Mouse (Mus musculus): ENCODE results near the gene Lima1. TPM values are rescaled to one million over a fixed set of nuclear protein-coding genes. Genes with fewer than 3 reads are reported as not detected.

Lima1 gene
- polyA plus RNA-seq, 1 experiment = 104 TPM

GRCm38 (mm10) chr15:99847937-99848336 is 27.3 kb downstream of the Lima1 start:
- Histone ChIP-seq H3K27me3 (ENCODE audit: control insufficient read depth, insufficient read depth, low read length, poor library complexity, severe bottlenecking) (no peaks in the 10 kb centered on the region), H3K36me3 (ENCODE audit: control insufficient read depth, insufficient read depth, low read length, poor library complexity, severe bottlenecking) (peaks cover 7% of the 10 kb centered on the region), H3K9ac (ENCODE audit: low read depth, poor library complexity, severe bottlenecking) (no peak overlapping the region), H3K4me1 (ENCODE audit: control insufficient read depth, insufficient read depth, low read length) (no peaks in the 10 kb centered on the region), H3K4me3 (ENCODE audit: low read depth, low read length) (no peak overlapping the region), H3K27ac (ENCODE audit: insufficient read depth, low read length) (no peak overlapping the region), H3K9me3 (replicated peaks; ENCODE audit: control insufficient read depth, insufficient read depth, low read length, poor library complexity, severe bottlenecking) (no peaks in the 10 kb centered on the region)
- TF ChIP-seq POLR2A (IDR thresholded peaks at IDR 0.05; ENCODE audit: insufficient read depth, low read length) = no peak
- TF ChIP-seq EP300 (IDR thresholded peaks at IDR 0.05; ENCODE audit: insufficient read depth, low read depth, low read length) = no peak
- no peak for TF ChIP-seq CTCF (IDR thresholded peaks at IDR 0.05; ENCODE audit: low read depth, low read length)

GRCm38 (mm10) chr15:99847207-99847881 is 27.9 kb downstream of the Lima1 start:
- Histone ChIP-seq H3K9me3 (replicated peaks; ENCODE audit: control insufficient read depth, insufficient read depth, low read length, poor library complexity, severe bottlenecking) (no peaks in the 10 kb centered on the region), H3K27me3 (ENCODE audit: control insufficient read depth, insufficient read depth, low read length, poor library complexity, severe bottlenecking) (no peaks in the 10 kb centered on the region), H3K4me1 (ENCODE audit: control insufficient read depth, insufficient read depth, low read length) (no peaks in the 10 kb centered on the region), H3K36me3 (ENCODE audit: control insufficient read depth, insufficient read depth, low read length, poor library complexity, severe bottlenecking) (peaks cover 13% of the 10 kb centered on the region), H3K27ac (ENCODE audit: insufficient read depth, low read length) (no peak overlapping the region), H3K9ac (ENCODE audit: low read depth, poor library complexity, severe bottlenecking) (no peak overlapping the region), H3K4me3 (ENCODE audit: low read depth, low read length) (no peak overlapping the region)
- no peak for TF ChIP-seq EP300 (IDR thresholded peaks at IDR 0.05; ENCODE audit: insufficient read depth, low read depth, low read length)
- no peak for TF ChIP-seq CTCF (IDR thresholded peaks at IDR 0.05; ENCODE audit: low read depth, low read length)
- TF ChIP-seq POLR2A (IDR thresholded peaks at IDR 0.05; ENCODE audit: insufficient read depth, low read length) = no peak

GRCm38 (mm10) chr15:99846633-99847032 is 28.6 kb downstream of the Lima1 start:
- Histone ChIP-seq H3K36me3 (ENCODE audit: control insufficient read depth, insufficient read depth, low read length, poor library complexity, severe bottlenecking) (peaks cover 17% of the 10 kb centered on the region), H3K27ac (ENCODE audit: insufficient read depth, low read length) (no peak overlapping the region), H3K27me3 (ENCODE audit: control insufficient read depth, insufficient read depth, low read length, poor library complexity, severe bottlenecking) (no peaks in the 10 kb centered on the region), H3K9me3 (replicated peaks; ENCODE audit: control insufficient read depth, insufficient read depth, low read length, poor library complexity, severe bottlenecking) (no peaks in the 10 kb centered on the region), H3K4me3 (ENCODE audit: low read depth, low read length) (no peak overlapping the region), H3K4me1 (ENCODE audit: control insufficient read depth, insufficient read depth, low read length) (no peaks in the 10 kb centered on the region), H3K9ac (ENCODE audit: low read depth, poor library complexity, severe bottlenecking) (no peak overlapping the region)
- no peak for TF ChIP-seq EP300 (IDR thresholded peaks at IDR 0.05; ENCODE audit: insufficient read depth, low read depth, low read length)
- TF ChIP-seq POLR2A (IDR thresholded peaks at IDR 0.05; ENCODE audit: insufficient read depth, low read length) = no peak

GRCm38 (mm10) chr15:99843856-99844255 is 31.4 kb downstream of the Lima1 start:
- H3K9me3 ChIP-seq (replicated peaks; ENCODE audit: control insufficient read depth, insufficient read depth, low read length, poor library complexity, severe bottlenecking) = no peaks in the 10 kb centered on the region

GRCm38 (mm10) chr15:99839910-99840309 is 35.3 kb downstream of the Lima1 start:
- Histone ChIP-seq H3K36me3 (ENCODE audit: control insufficient read depth, insufficient read depth, low read length, poor library complexity, severe bottlenecking) (peaks cover 23% of the 10 kb centered on the region), H3K4me1 (ENCODE audit: control insufficient read depth, insufficient read depth, low read length) (peaks cover 7% of the 10 kb centered on the region), H3K27ac (ENCODE audit: insufficient read depth, low read length) (no peak overlapping the region), H3K9ac (ENCODE audit: low read depth, poor library complexity, severe bottlenecking) (no peak overlapping the region), H3K9me3 (replicated peaks; ENCODE audit: control insufficient read depth, insufficient read depth, low read length, poor library complexity, severe bottlenecking) (no peaks in the 10 kb centered on the region), H3K27me3 (ENCODE audit: control insufficient read depth, insufficient read depth, low read length, poor library complexity, severe bottlenecking) (no peaks in the 10 kb centered on the region), H3K4me3 (ENCODE audit: low read depth, low read length) (no peak overlapping the region)
- TF ChIP-seq EP300 (IDR thresholded peaks at IDR 0.05; ENCODE audit: insufficient read depth, low read depth, low read length) (no peak), POLR2A (IDR thresholded peaks at IDR 0.05; ENCODE audit: insufficient read depth, low read length) (no peak), CTCF (IDR thresholded peaks at IDR 0.05; ENCODE audit: low read depth, low read length) (no peak)

More at GRCm38 (mm10) chr15:99843856-99844255, 31.4 kb downstream of the Lima1 start:
- Histone ChIP-seq H3K36me3 (ENCODE audit: control insufficient read depth, insufficient read depth, low read length, poor library complexity, severe bottlenecking) (peaks cover 19% of the 10 kb centered on the region), H3K27me3 (ENCODE audit: control insufficient read depth, insufficient read depth, low read length, poor library complexity, severe bottlenecking) (no peaks in the 10 kb centered on the region), H3K4me3 (ENCODE audit: low read depth, low read length) (no peak overlapping the region), H3K27ac (ENCODE audit: insufficient read depth, low read length) (no peak overlapping the region), H3K4me1 (ENCODE audit: control insufficient read depth, insufficient read depth, low read length) (no peaks in the 10 kb centered on the region), H3K9ac (ENCODE audit: low read depth, poor library complexity, severe bottlenecking) (no peak overlapping the region)
- TF ChIP-seq EP300 (IDR thresholded peaks at IDR 0.05; ENCODE audit: insufficient read depth, low read depth, low read length) (no peak), POLR2A (IDR thresholded peaks at IDR 0.05; ENCODE audit: insufficient read depth, low read length) (no peak), CTCF (IDR thresholded peaks at IDR 0.05; ENCODE audit: low read depth, low read length) (no peak)

- Histone ChIP-seq H3K4me1 (ENCODE audit: control insufficient read depth, insufficient read depth, low read length) (peaks cover 7% of the 10 kb centered on the region), H3K9me3 (replicated peaks; ENCODE audit: control insufficient read depth, insufficient read depth, low read length, poor library complexity, severe bottlenecking) (no peaks in the 10 kb centered on the region), H3K27me3 (ENCODE audit: control insufficient read depth, insufficient read depth, low read length, poor library complexity, severe bottlenecking) (no peaks in the 10 kb centered on the region), H3K4me3 (ENCODE audit: low read depth, low read length) (no peak overlapping the region), H3K36me3 (ENCODE audit: control insufficient read depth, insufficient read depth, low read length, poor library complexity, severe bottlenecking) (peaks cover 23% of the 10 kb centered on the region), H3K9ac (ENCODE audit: low read depth, poor library complexity, severe bottlenecking) (no peak overlapping the region), H3K27ac (ENCODE audit: insufficient read depth, low read length) (no peak overlapping the region)
- no peak for TF ChIP-seq EP300 (IDR thresholded peaks at IDR 0.05; ENCODE audit: insufficient read depth, low read depth, low read length)
- no peak for TF ChIP-seq CTCF (IDR thresholded peaks at IDR 0.05; ENCODE audit: low read depth, low read length)
Observed at GRCm38 (mm10) chr15:99839165-99839840, 36.0 kb downstream of the Lima1 start.
